Mouse (Mus musculus) skeletal muscle tissue, adult 2 months (tissue): ENCODE results near the gene Oxct1.

Experiments
- DNase-seq: peaks from one replicate; pipeline ENCODE4 v3.0.0-alpha.2; 2012; ENCODE audit warnings: low read depth, low spot score

Gene Oxct1

GRCm38 (mm10) chr15:4026231-4026773 is at the start of gene Oxct1:
Oxct1 (plus strand) TSS chr15:4026383.
- DNase-seq = peak; percentile 90

DNA sequence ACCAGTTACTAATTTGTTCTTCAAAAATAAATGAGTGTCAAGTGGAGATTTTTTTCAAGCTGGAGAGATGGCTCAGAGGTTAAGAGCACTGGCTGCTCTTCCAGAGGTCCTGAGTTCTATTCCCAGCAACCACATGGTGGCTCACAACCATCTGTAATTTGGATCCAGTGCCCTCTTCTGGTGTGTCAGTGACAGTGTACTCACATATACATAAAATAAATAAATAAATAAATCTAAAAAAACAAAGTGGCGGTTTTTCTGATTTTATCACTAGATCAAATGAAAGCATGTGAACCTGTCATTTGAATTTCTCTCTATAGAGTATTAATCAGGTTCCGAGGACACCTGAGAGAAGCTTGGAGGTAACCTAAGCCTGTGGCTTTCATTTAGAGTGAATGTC is 47.9 kb upstream of the Oxct1 start:
- no peak for DNase-seq

DNA sequence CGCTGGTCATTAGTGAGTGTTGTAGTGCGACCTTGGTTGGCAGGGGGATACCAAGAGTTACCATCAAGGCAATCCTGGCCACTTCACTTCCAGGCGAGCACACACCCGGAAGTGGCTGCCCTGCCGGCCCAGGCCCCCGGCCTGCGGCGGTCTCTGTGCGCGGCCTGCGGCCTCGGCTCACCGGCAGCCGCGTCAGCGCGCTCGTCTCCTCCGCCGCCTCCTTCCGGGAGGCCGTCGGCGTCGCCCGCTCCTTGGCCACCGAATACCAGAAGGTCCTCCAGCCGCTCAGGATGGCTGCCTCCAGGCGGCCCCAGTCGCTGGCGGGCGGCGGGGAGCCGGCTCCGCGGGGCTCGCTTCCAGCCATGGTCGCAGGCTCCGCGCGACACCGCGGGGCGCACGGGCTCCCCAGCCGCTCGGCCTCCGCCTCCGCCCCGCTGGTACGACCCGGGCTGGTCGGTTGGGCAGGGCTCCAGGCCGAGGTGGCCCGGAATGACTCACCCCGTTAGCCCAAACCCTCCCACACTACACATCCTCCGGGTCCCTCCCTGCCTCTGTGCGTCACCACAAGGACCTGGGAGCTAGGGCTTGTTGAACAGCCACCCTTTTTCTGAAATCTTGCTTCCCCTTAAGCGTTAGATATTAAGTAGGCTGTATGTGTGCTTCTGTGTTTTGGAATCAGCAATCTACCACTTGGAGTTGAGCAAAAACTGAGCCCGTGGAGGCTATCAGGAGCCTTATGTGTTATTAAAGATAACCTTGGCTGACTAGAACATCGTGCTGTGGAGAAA is 46.9 kb upstream of the Oxct1 start, which contains the start of gene Fbxo4:
Gene Fbxo4 (minus strand): TSS at position 513 of the 788 bp plus-strand sequence.
- DNase-seq = peak; percentile 83

GRCm38 (mm10) chr15:3979871-3980270 is 46.3 kb upstream of the Oxct1 start:
- no peak for DNase-seq

DNA sequence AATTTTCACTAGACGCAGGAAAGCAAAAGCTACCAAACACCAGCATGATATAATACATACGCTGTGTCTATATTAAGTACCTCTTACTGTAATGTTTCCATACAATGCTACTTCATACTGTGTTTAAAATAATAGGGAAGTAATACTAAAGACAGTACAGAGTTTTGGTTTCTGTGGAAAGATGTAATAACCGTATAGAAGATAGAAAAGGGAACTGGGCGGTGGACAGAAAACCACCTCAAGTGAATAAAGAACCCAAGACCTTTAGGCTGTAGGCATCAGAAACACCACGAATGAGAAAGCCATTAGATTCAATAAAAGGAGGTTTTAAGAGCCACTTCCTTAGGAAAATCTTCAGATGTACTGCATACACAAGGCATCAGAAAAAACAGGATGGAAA is 43.5 kb upstream of the Oxct1 start:
- no peak for DNase-seq

- DNase-seq = no peak
These were observed 41.3 kb upstream of the Oxct1 start for GRCm38 (mm10) chr15:3984876-3985275.

DNA sequence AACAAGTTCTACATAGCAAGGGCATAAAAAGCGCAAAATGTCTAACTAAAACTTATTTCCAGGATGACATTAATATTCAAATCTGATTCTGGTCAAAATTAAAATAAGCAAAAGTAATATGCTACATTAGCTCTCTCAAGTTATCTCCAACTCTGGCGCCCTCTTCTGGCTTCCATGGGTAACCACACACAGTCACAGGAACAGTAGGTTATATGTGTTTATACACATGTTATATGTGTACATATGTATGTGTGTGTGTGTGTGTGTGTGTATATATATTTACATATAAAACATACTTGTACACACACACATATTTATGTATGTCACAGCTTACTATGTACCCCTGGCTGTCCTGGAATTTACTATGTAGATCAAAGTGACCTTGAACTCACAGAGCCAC is 38.2 kb upstream of the Oxct1 start:
- DNase-seq = no peak

DNA sequence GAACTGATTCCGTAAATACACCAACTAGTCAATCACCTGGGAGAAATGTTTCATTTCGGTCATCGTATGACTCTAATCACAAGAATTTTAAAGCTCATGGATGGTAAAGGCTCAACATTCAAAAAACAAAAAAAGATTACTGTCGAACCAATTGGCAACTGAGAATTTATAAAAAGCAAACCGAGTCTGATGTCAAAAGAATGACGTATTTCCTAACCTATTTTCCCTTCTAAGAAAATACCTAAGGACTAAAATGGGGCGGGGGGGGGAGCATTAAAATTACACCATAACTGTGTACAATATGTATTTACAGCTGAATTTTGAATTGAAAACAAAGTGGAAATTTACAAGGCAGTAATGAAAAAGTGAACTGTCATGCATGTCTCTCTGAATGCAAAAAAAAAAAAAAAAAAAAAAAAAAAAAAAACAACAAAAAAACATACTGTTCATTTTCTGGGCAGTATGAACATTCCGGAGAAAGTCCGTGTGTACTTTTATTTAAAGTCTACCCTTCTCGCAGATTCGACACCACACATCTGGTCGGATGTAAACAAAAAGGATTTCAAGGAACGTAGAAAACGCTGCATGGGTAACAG is 31.2 kb upstream of the Oxct1 start:
- no peak for DNase-seq

- peak; percentile 99 for DNase-seq
These were observed 30.5 kb upstream of the Oxct1 start, which contains the start of gene AW549877 for GRCm38 (mm10) chr15:3995448-3996266. AW549877 (minus strand) TSS chr15:3995744.

- no peak for DNase-seq
These were observed 29.7 kb upstream of the Oxct1 start for GRCm38 (mm10) chr15:3996267-3997010.

DNA sequence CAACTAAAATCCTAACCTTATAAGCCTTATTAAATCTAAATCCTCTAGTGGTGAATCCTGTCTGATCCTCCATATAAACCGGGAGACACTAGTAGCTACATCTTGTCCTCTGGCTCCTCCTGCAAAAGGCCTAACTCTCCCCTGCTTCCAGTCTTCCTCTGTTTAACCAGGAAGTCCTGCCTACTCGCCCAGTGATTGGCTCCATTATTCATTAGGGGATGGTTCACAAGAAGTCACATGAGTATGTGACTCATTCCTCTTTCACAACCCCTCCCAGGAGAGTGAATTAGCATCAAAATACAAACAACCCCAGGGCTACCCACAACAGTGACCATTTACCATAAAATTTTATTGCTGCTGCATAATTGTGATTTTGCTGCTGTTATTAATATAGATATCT is 27.0 kb upstream of the Oxct1 start:
- no peak for DNase-seq

DNA sequence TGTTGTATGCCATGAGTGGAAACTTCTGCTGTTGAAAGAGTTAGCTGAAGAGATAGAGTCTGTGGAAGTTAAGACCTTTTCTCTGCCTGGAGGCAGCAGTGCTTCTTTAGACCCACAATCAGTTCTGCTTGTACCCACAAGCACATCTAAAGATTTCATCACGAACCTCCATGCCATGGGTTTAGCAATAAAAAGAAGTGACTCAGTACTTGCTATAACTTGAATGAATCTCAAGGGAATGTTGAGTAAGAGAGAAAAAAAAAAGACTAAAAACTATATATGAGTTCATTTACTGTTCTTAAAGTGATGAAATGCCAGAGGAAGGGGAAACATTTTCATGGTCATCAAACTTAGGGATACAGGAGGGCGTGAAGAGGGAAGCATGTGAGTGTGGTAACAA is 25.6 kb upstream of the Oxct1 start:
- DNase-seq = no peak

GRCm38 (mm10) chr15:4013873-4014272 is 12.3 kb upstream of the Oxct1 start:
- DNase-seq = no peak

GRCm38 (mm10) chr15:4020711-4021110 is 5.5 kb upstream of the Oxct1 start:
- no peak for DNase-seq

- DNase-seq = no peak
These were observed 2.4 kb upstream of the Oxct1 start for GRCm38 (mm10) chr15:4023747-4024146.

- DNase-seq = peak; percentile 44
These were observed 1.3 kb upstream of the Oxct1 start for GRCm38 (mm10) chr15:4024726-4025507.

GRCm38 (mm10) chr15:4025508-4025904 is 677 bp upstream of the Oxct1 start:
- DNase-seq = no peak

DNA sequence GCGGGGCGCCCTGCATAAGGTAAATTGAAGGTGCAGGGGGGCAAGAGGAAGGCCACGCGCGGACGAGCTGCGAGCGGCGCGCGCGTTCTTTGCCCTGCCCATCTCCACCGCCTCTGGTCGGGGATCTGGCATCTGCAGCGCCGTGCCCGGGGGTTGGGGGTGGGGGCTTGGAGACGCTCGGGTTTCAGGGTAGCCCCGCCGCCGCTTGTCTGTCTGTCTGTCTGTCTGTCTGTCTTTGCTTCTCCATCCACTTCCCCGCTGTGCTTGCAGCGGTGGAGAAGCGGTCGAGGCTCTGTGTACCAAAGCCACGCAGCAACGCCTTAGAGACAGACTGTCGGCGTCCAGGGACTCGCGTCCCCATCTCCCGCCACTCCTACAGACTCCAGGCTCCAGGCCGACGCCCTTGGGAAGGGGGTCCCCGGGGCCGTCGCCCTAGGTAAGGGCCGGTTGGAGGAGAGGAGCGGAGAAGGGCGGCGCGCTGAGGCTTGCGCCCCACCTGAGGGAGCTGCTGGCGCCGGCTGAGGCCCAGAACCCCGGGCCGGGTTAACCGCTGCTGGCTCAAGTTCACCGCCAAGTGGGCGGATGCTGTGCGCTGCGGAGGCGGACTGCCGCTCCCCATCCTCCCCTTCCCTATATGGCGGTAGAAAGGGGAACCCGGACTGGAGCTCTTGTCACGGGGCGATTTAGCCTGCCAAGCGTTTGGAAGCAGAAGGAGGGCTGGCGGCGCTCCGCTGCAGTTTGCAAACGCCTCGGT is 825 bp downstream of the Oxct1 start:
- DNase-seq = peak; percentile 89

- DNase-seq = no peak
These were observed 1.7 kb downstream of the Oxct1 start for GRCm38 (mm10) chr15:4027671-4028410.
